Mouse (Mus musculus) gastrocnemius, postnatal 10 days (tissue): ENCODE results near the gene Hivep3. TPM values are rescaled to one million over a fixed set of nuclear protein-coding genes. Genes with fewer than 3 reads are reported as not detected.

ENCODE experiments used
- DNase-seq: peaks from one replicate; pipeline ENCODE4 v3.0.0; 2021; ENCODE audit warnings: mixed read lengths
- total RNA-seq, 2 experiments: library from RNA; stranded (reverse); gene quantifications; 2 replicates each; pipeline ENCODE4 v1.2.3; 2021

The Hivep3 gene
- total RNA-seq, 2 experiments from 2014 or later, result 3.5 to 3.9 TPM

GRCm38 (mm10) chr4:120158714-120159310 lies 425.2 kb downstream of the Hivep3 start:
- no peak for DNase-seq

GRCm38 (mm10) chr4:120161166-120161949 lies 427.8 kb downstream of the Hivep3 start, which contains the start of gene Edn2:
Edn2 (plus strand) TSS chr4:120161206.
- peak; percentile 51 for DNase-seq

GRCm38 (mm10) chr4:120162586-120162985 lies 429.0 kb downstream of the Hivep3 start:
- DNase-seq, result no peak

- no peak for DNase-seq
Observed at GRCm38 (mm10) chr4:120163242-120163641, 429.7 kb downstream of the Hivep3 start.

- DNase-seq, result no peak
Observed at GRCm38 (mm10) chr4:120164316-120164715, 430.7 kb downstream of the Hivep3 start.

- no peak for DNase-seq
Observed at GRCm38 (mm10) chr4:120167778-120168177, 434.2 kb downstream of the Hivep3 start.

- no peak for DNase-seq
Observed at GRCm38 (mm10) chr4:120168346-120168745, 434.8 kb downstream of the Hivep3 start.

- no peak for DNase-seq
Observed at GRCm38 (mm10) chr4:120170387-120170936, 436.9 kb downstream of the Hivep3 start.

GRCm38 (mm10) chr4:120172050-120172684 lies 438.6 kb downstream of the Hivep3 start:
- no peak for DNase-seq

GRCm38 (mm10) chr4:120179123-120179522 lies 445.5 kb downstream of the Hivep3 start:
- no peak for DNase-seq

GRCm38 (mm10) chr4:120180535-120180934 lies 447.0 kb downstream of the Hivep3 start:
- no peak for DNase-seq

GRCm38 (mm10) chr4:120184374-120184991 lies 450.9 kb downstream of the Hivep3 start:
- DNase-seq, result no peak

GRCm38 (mm10) chr4:120186441-120186840 lies 452.9 kb downstream of the Hivep3 start:
- no peak for DNase-seq

GRCm38 (mm10) chr4:120186934-120187333 lies 453.4 kb downstream of the Hivep3 start:
- DNase-seq, result no peak

Other genes with a start within 250 kb of the Hivep3 start
- gene Rimkla, start 241.2 kb upstream of the Hivep3 start, total RNA-seq, result under 1 TPM; 0.41 to 0.47 TPM
- gene Foxj3, start 196.8 kb upstream of the Hivep3 start, total RNA-seq, result 10 to 100 TPM; 32.1 to 38.2 TPM
- 1 to 10 TPM; 6.8 to 7.8 TPM for gene Frg2f1, start 194.3 kb upstream of the Hivep3 start, total RNA-seq
- gene Guca2a, start 96.1 kb upstream of the Hivep3 start, total RNA-seq, result not detected
- gene Guca2b, start 74.8 kb upstream of the Hivep3 start, total RNA-seq, result not detected